Mouse (Mus musculus): ENCODE data around the gene Crtc1. TPM values are rescaled to one million over a fixed set of nuclear protein-coding genes. Genes with fewer than 3 reads are reported as not detected.

Gene Crtc1
- polyA plus RNA-seq, 1 experiment: 7.7 TPM

GRCm38 (mm10) chr8:70482943-70483342 lies 43.6 kb upstream of the Crtc1 start:
- H3K4me1 ChIP-seq (ENCODE audit: control insufficient read depth, insufficient read depth, low read length): no peaks in the 10 kb centered on the region

GRCm38 (mm10) chr8:70481908-70482307 lies 42.5 kb upstream of the Crtc1 start:
- TF ChIP-seq CTCF (IDR thresholded peaks at IDR 0.05; ENCODE audit: low read depth, low read length) (no peak), POLR2A (IDR thresholded peaks at IDR 0.05; ENCODE audit: insufficient read depth, low read length) (no peak), EP300 (IDR thresholded peaks at IDR 0.05; ENCODE audit: insufficient read depth, low read depth, low read length) (no peak)
- Histone ChIP-seq H3K36me3 (ENCODE audit: control insufficient read depth, insufficient read depth, low read length, poor library complexity, severe bottlenecking) (no peaks in the 10 kb centered on the region), H3K9me3 (replicated peaks; ENCODE audit: control insufficient read depth, insufficient read depth, low read length, poor library complexity, severe bottlenecking) (no peaks in the 10 kb centered on the region), H3K27ac (ENCODE audit: insufficient read depth, low read length) (no peak overlapping the region), H3K4me1 (ENCODE audit: control insufficient read depth, insufficient read depth, low read length) (no peaks in the 10 kb centered on the region), H3K4me3 (ENCODE audit: low read depth, low read length) (no peak overlapping the region), H3K27me3 (ENCODE audit: control insufficient read depth, insufficient read depth, low read length, poor library complexity, severe bottlenecking) (no peaks in the 10 kb centered on the region), H3K9ac (ENCODE audit: low read depth, poor library complexity, severe bottlenecking) (no peak overlapping the region)

More at GRCm38 (mm10) chr8:70482943-70483342, 43.6 kb upstream of the Crtc1 start:
- H3K27ac ChIP-seq (ENCODE audit: insufficient read depth, low read length): no peak overlapping the region
- no peaks in the 10 kb centered on the region for H3K36me3 ChIP-seq (ENCODE audit: control insufficient read depth, insufficient read depth, low read length, poor library complexity, severe bottlenecking)
- no peak for TF ChIP-seq EP300 (IDR thresholded peaks at IDR 0.05; ENCODE audit: insufficient read depth, low read depth, low read length)
- no peak for TF ChIP-seq POLR2A (IDR thresholded peaks at IDR 0.05; ENCODE audit: insufficient read depth, low read length)
- TF ChIP-seq CTCF (IDR thresholded peaks at IDR 0.05; ENCODE audit: low read depth, low read length): no peak
- no peaks in the 10 kb centered on the region for H3K9me3 ChIP-seq (replicated peaks; ENCODE audit: control insufficient read depth, insufficient read depth, low read length, poor library complexity, severe bottlenecking)
- peaks cover 5% of the 10 kb centered on the region; the same call in 1 of the 2 replicates for H3K27me3 ChIP-seq (ENCODE audit: control insufficient read depth, insufficient read depth, low read length, poor library complexity, severe bottlenecking)
- H3K9ac ChIP-seq (ENCODE audit: low read depth, poor library complexity, severe bottlenecking): no peak overlapping the region
- H3K4me3 ChIP-seq (ENCODE audit: low read depth, low read length): no peak overlapping the region

DNA sequence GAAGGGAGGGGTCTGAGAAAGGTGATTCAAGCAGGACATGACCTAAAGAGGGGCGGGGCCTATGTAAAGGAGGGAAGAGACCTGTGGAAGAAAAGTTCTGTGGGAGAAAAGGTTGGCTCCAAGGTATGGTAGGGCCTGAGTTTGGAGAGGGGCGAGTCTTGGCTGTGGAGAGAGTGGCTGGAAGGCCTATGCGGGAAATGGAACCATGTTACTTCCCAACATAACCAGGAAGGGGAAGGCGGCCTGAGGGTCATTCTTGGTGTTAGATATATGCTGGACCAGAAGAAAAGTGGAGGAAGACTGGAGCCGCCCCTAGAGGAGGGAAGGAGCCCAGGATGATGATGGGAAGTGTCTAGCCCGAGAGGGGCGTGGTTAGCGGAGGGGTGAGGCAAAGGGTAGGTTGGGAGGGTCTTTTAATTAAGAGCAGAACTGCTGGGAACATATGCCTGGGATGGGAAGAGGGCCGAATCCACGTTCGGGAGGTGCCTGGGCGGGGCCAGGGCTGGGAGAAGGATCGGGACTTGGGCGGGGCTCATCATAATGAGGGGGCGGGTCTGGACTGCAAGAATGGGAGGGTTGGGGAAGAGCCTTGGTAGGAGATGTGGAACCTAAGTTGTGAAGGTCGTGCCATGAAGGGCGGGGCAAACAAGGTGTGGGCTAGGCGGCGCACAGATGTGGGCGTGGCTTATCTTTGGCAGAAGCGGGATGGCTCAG lies 38.0 kb upstream of the Crtc1 start:
- no peaks in the 10 kb centered on the region for H3K9me3 ChIP-seq (replicated peaks; ENCODE audit: control insufficient read depth, insufficient read depth, low read length, poor library complexity, severe bottlenecking)
- no peaks in the 10 kb centered on the region for H3K4me1 ChIP-seq (ENCODE audit: control insufficient read depth, insufficient read depth, low read length)
- TF ChIP-seq EP300 (IDR thresholded peaks at IDR 0.05; ENCODE audit: insufficient read depth, low read depth, low read length): peak; percentile 4; the same call in 1 of the 2 replicates
- TF ChIP-seq POLR2A (IDR thresholded peaks at IDR 0.05; ENCODE audit: insufficient read depth, low read length): no peak
- no peak for TF ChIP-seq CTCF (IDR thresholded peaks at IDR 0.05; ENCODE audit: low read depth, low read length)
- H3K4me3 ChIP-seq (ENCODE audit: low read depth, low read length): peak overlapping the region; percentile 66
- H3K36me3 ChIP-seq (ENCODE audit: control insufficient read depth, insufficient read depth, low read length, poor library complexity, severe bottlenecking): no peaks in the 10 kb centered on the region
- H3K27ac ChIP-seq (ENCODE audit: insufficient read depth, low read length): peak overlapping the region; percentile 49
- 0 out of 2 replicates have a peak overlapping the region, but pooled peaks have one; percentile 5 for H3K9ac ChIP-seq (ENCODE audit: low read depth, poor library complexity, severe bottlenecking)
- no peaks in the 10 kb centered on the region for H3K27me3 ChIP-seq (ENCODE audit: control insufficient read depth, insufficient read depth, low read length, poor library complexity, severe bottlenecking)

GRCm38 (mm10) chr8:70476333-70477268 lies 37.2 kb upstream of the Crtc1 start, which contains the start of gene Klhl26:
Gene Klhl26, minus strand, starts transcription at chr8:70476968.
- peak within 1 kb of the TSS; percentile 49 for H3K27ac ChIP-seq (ENCODE audit: insufficient read depth, low read length)
- H3K4me1 ChIP-seq (ENCODE audit: control insufficient read depth, insufficient read depth, low read length): no peaks in the 10 kb centered on the region
- H3K4me3 ChIP-seq (ENCODE audit: low read depth, low read length): peak within 1 kb of the TSS; percentile 93
- TF ChIP-seq EP300 (IDR thresholded peaks at IDR 0.05; ENCODE audit: insufficient read depth, low read depth, low read length) (no peak), POLR2A (IDR thresholded peaks at IDR 0.05; ENCODE audit: insufficient read depth, low read length) (no peak), CTCF (IDR thresholded peaks at IDR 0.05; ENCODE audit: low read depth, low read length) (no peak)
- peak within 1 kb of the TSS; percentile 91 for H3K9ac ChIP-seq (ENCODE audit: low read depth, poor library complexity, severe bottlenecking)
- no peaks in the 10 kb centered on the region for H3K36me3 ChIP-seq (ENCODE audit: control insufficient read depth, insufficient read depth, low read length, poor library complexity, severe bottlenecking)
- H3K27me3 ChIP-seq (ENCODE audit: control insufficient read depth, insufficient read depth, low read length, poor library complexity, severe bottlenecking): no peaks in the 10 kb centered on the region
- no peaks in the 10 kb centered on the region for H3K9me3 ChIP-seq (replicated peaks; ENCODE audit: control insufficient read depth, insufficient read depth, low read length, poor library complexity, severe bottlenecking)

- H3K4me1 ChIP-seq (ENCODE audit: control insufficient read depth, insufficient read depth, low read length): no peaks in the 10 kb centered on the region
- H3K36me3 ChIP-seq (ENCODE audit: control insufficient read depth, insufficient read depth, low read length, poor library complexity, severe bottlenecking): no peaks in the 10 kb centered on the region
- no peaks in the 10 kb centered on the region for H3K9me3 ChIP-seq (replicated peaks; ENCODE audit: control insufficient read depth, insufficient read depth, low read length, poor library complexity, severe bottlenecking)
- no peak overlapping the region for H3K9ac ChIP-seq (ENCODE audit: low read depth, poor library complexity, severe bottlenecking)
- TF ChIP-seq CTCF (IDR thresholded peaks at IDR 0.05; ENCODE audit: low read depth, low read length): no peak
- no peak for TF ChIP-seq POLR2A (IDR thresholded peaks at IDR 0.05; ENCODE audit: insufficient read depth, low read length)
- TF ChIP-seq EP300 (IDR thresholded peaks at IDR 0.05; ENCODE audit: insufficient read depth, low read depth, low read length): no peak
- no peak overlapping the region for H3K4me3 ChIP-seq (ENCODE audit: low read depth, low read length)
- H3K27ac ChIP-seq (ENCODE audit: insufficient read depth, low read length): no peak overlapping the region
- no peaks in the 10 kb centered on the region for H3K27me3 ChIP-seq (ENCODE audit: control insufficient read depth, insufficient read depth, low read length, poor library complexity, severe bottlenecking)
Observed at GRCm38 (mm10) chr8:70471856-70472255, 32.5 kb upstream of the Crtc1 start.

Data from ES-Bruce4 (cell line).